Mouse (Mus musculus) right cerebral cortex, adult 2 months (tissue): ENCODE results near the gene Pde2a.

Experiments used
- DNase-seq, 2 experiments: peaks; one replicate each; pipeline ENCODE4 v3.0.0; 2021 to 2022; ENCODE audit warnings: low spot score in 2 of 2

The Pde2a gene

GRCm38 (mm10) chr7:101453725-101454124 lies 32.2 kb downstream of the Pde2a start:
- DNase-seq, result no peak

- no peak for DNase-seq
These were observed 33.0 kb downstream of the Pde2a start for GRCm38 (mm10) chr7:101454479-101454878.

- DNase-seq, result no peak
These were observed 33.6 kb downstream of the Pde2a start for GRCm38 (mm10) chr7:101455141-101455540.

- no peak for DNase-seq
These were observed 34.8 kb downstream of the Pde2a start for GRCm38 (mm10) chr7:101456318-101456717.

GRCm38 (mm10) chr7:101456789-101457188 lies 35.3 kb downstream of the Pde2a start:
- no peak for DNase-seq

GRCm38 (mm10) chr7:101457283-101457682 lies 35.8 kb downstream of the Pde2a start:
- peak; percentile 72 to 77 for DNase-seq

- no peak for DNase-seq
These were observed 36.3 kb downstream of the Pde2a start for GRCm38 (mm10) chr7:101457801-101458200.

- no peak for DNase-seq
These were observed 36.8 kb downstream of the Pde2a start for GRCm38 (mm10) chr7:101458278-101458781.

GRCm38 (mm10) chr7:101459305-101459813 lies 37.9 kb downstream of the Pde2a start:
- DNase-seq, result no peak

- DNase-seq, result no peak
These were observed 38.6 kb downstream of the Pde2a start for GRCm38 (mm10) chr7:101459923-101460607.

- DNase-seq, result no peak
These were observed 39.1 kb downstream of the Pde2a start for GRCm38 (mm10) chr7:101460608-101460957.

- no peak for DNase-seq
These were observed 40.1 kb downstream of the Pde2a start for GRCm38 (mm10) chr7:101461571-101461970.

- peak in 1 of 2 experiments; percentile 74 for DNase-seq
These were observed 41.0 kb downstream of the Pde2a start for GRCm38 (mm10) chr7:101462327-101463068.

GRCm38 (mm10) chr7:101463665-101464271 lies 42.3 kb downstream of the Pde2a start:
- DNase-seq, result no peak

GRCm38 (mm10) chr7:101464927-101465326 lies 43.4 kb downstream of the Pde2a start:
- no peak for DNase-seq

GRCm38 (mm10) chr7:101465392-101465791 lies 43.9 kb downstream of the Pde2a start:
- DNase-seq, result no peak

GRCm38 (mm10) chr7:101465850-101466580 lies 44.5 kb downstream of the Pde2a start:
- DNase-seq, result no peak

- no peak for DNase-seq
These were observed 45.1 kb downstream of the Pde2a start for GRCm38 (mm10) chr7:101466581-101467081.

- no peak for DNase-seq
These were observed 49.9 kb downstream of the Pde2a start for GRCm38 (mm10) chr7:101471423-101471822.

- DNase-seq, result no peak
These were observed 50.5 kb downstream of the Pde2a start for GRCm38 (mm10) chr7:101471968-101472480.
